Mouse (Mus musculus) MEL (cell line): ENCODE measurements around the gene Fndc3b. TPM values are rescaled to one million over a fixed set of nuclear protein-coding genes. Genes with fewer than 3 reads are reported as not detected.

Experiments
- DNase-seq: peaks from one replicate; pipeline ENCODE4 v3.0.0; 2011; ENCODE audit warnings: low read depth, low spot score
- H3K27ac ChIP-seq: 2 replicates; pipeline ENCODE4 v1.5.1; 2012; ENCODE audit warnings: low read depth, mild to moderate bottlenecking, control low read depth, low read length, moderate library complexity; ENCODE audit not compliant: control insufficient read depth
- H3K27me3 ChIP-seq, 2 experiments: fragments of 150-350 bp in 1 of 2; sonication (generic) in 1 of 2; 2 replicates each; pipeline ENCODE4 v1.6.1; 2012; ENCODE audit warnings: low read length in 2 of 2, mild to moderate bottlenecking in 2 of 2, improper control_type of control experiment in 1 of 2, moderate library complexity in 1 of 2; ENCODE audit not compliant: insufficient read depth in 2 of 2, control insufficient read depth in 1 of 2
- H3K36me3 ChIP-seq, 2 experiments: 2 replicates each; pipeline ENCODE4 v1.6.1; 2012 to 2014; ENCODE audit warnings: low read length in 2 of 2, improper control_type of control experiment in 1 of 2, inconsistent platforms in 1 of 2, mild to moderate bottlenecking in 1 of 2; ENCODE audit not compliant: insufficient read depth in 2 of 2, control insufficient read depth in 1 of 2
- H3K4me1 ChIP-seq, 2 experiments: fragments of 150-350 bp in 1 of 2; sonication (generic) in 1 of 2; 2 replicates each; pipeline ENCODE4 v1.6.1; 2012; ENCODE audit warnings: low read length in 2 of 2, improper control_type of control experiment in 1 of 2, mild to moderate bottlenecking in 1 of 2; ENCODE audit not compliant: insufficient read depth in 2 of 2, control insufficient read depth in 1 of 2
- H3K4me3 ChIP-seq, 2 experiments: fragments of 150-350 bp in 1 of 2; sonication (generic) in 1 of 2; 2 replicates each; pipeline ENCODE4 v1.5.1; 2012; ENCODE audit warnings: low read depth in 2 of 2, low read length in 2 of 2, mild to moderate bottlenecking in 2 of 2, moderate library complexity in 2 of 2, control low read depth in 1 of 2, improper control_type of control experiment in 1 of 2; ENCODE audit not compliant: control insufficient read depth in 1 of 2, insufficient read depth in 1 of 2
- H3K79me2 ChIP-seq: 2 replicates; pipeline ENCODE4 v1.6.1; 2012; ENCODE audit warnings: mild to moderate bottlenecking, low read length, moderate library complexity; ENCODE audit not compliant: control insufficient read depth, poor library complexity, insufficient read depth
- H3K9ac ChIP-seq: 2 replicates; pipeline ENCODE4 v1.6.1; 2012; ENCODE audit warnings: low read depth, mild to moderate bottlenecking, control low read depth, low read length, moderate library complexity; ENCODE audit not compliant: control insufficient read depth, poor library complexity, severe bottlenecking
- H3K9me3 ChIP-seq: fragments of 150-350 bp; sonication (generic); replicated peaks from 2 replicates; pipeline ENCODE4 v1.6.1; 2012; ENCODE audit warnings: mild to moderate bottlenecking, low read length, improper control_type of control experiment, moderate library complexity; ENCODE audit not compliant: insufficient read depth
- CHD1 ChIP-seq: IDR thresholded peaks from 2 replicates; pipeline ENCODE4 v1.6.1; 2012; ENCODE audit warnings: low read depth, mild to moderate bottlenecking, inconsistent platforms, low read length, improper control_type of control experiment
- CHD2 ChIP-seq: IDR thresholded peaks from 2 replicates; pipeline ENCODE4 v1.6.1; 2011; ENCODE audit warnings: low read length, improper control_type of control experiment
- EP300 ChIP-seq, 2 experiments: IDR thresholded peaks; 2 replicates each; pipeline ENCODE4 v1.6.1; 2011; ENCODE audit warnings: improper control_type of control experiment in 2 of 2, low read length in 2 of 2, low read depth in 1 of 2, mild to moderate bottlenecking in 1 of 2
- GABPA ChIP-seq: IDR thresholded peaks from 2 replicates; pipeline ENCODE4 v1.6.1; 2012; ENCODE audit warnings: low read depth, mild to moderate bottlenecking, inconsistent platforms, low read length, improper control_type of control experiment, moderate library complexity
- HCFC1 ChIP-seq: IDR thresholded peaks from 2 replicates; pipeline ENCODE4 v1.6.1; 2012; ENCODE audit warnings: low read depth, mild to moderate bottlenecking, inconsistent platforms, low read length, improper control_type of control experiment, moderate library complexity
- JUND ChIP-seq: IDR thresholded peaks from 2 replicates; pipeline ENCODE4 v1.6.1; 2011; ENCODE audit warnings: low read depth, mild to moderate bottlenecking, improper control_type of control experiment, low read length
- KAT2A ChIP-seq: conservative IDR thresholded peaks from 2 replicates; pipeline ENCODE4 v1.6.1; 2012; ENCODE audit warnings: low read depth, low read length, improper control_type of control experiment, inconsistent platforms
- MXI1 ChIP-seq: IDR thresholded peaks from 2 replicates; pipeline ENCODE4 v1.6.1; 2011; ENCODE audit warnings: mild to moderate bottlenecking, low read depth, low read length, improper control_type of control experiment
- NRF1 ChIP-seq: IDR thresholded peaks from 2 replicates; pipeline ENCODE4 v1.6.1; 2014; ENCODE audit warnings: low read depth, mild to moderate bottlenecking, inconsistent platforms, low read length, improper control_type of control experiment, moderate library complexity; ENCODE audit not compliant: poor library complexity, insufficient read depth, severe bottlenecking
- POLR2A ChIP-seq, 2 experiments: IDR thresholded peaks; 2 replicates each; pipeline ENCODE4 v1.6.1; 2011 to 2012; ENCODE audit warnings: low read length in 2 of 2, mild to moderate bottlenecking in 2 of 2, control low read depth in 1 of 2, improper control_type of control experiment in 1 of 2, low read depth in 1 of 2, moderate library complexity in 1 of 2; ENCODE audit not compliant: control insufficient read depth in 1 of 2, insufficient read depth in 1 of 2, poor library complexity in 1 of 2
- POLR2AphosphoS2 ChIP-seq: IDR thresholded peaks from 2 replicates; pipeline ENCODE4 v1.6.1; 2011; ENCODE audit warnings: low read length, improper control_type of control experiment
- POLR2AphosphoS5 ChIP-seq: IDR thresholded peaks from 2 replicates; pipeline ENCODE4 v1.6.1; 2012; ENCODE audit warnings: low read depth, borderline replicate concordance, mild to moderate bottlenecking, inconsistent platforms, low read length, moderate library complexity, mixed read lengths
- RAD21 ChIP-seq: IDR thresholded peaks from 2 replicates; pipeline ENCODE4 v1.6.1; 2011; ENCODE audit warnings: mild to moderate bottlenecking, low read depth, low read length, improper control_type of control experiment
- SIN3A ChIP-seq: IDR thresholded peaks from 2 replicates; pipeline ENCODE4 v1.6.1; 2012; ENCODE audit warnings: low read length, improper control_type of control experiment, inconsistent platforms
- SMC3 ChIP-seq: IDR thresholded peaks from 2 replicates; pipeline ENCODE4 v1.6.1; 2011; ENCODE audit warnings: low read depth, low read length, improper control_type of control experiment
- TAL1 ChIP-seq: IDR thresholded peaks from 2 replicates; pipeline ENCODE4 v1.6.1; 2012; ENCODE audit warnings: mild to moderate bottlenecking, inconsistent platforms, low read length, moderate library complexity, mixed read lengths
- TBP ChIP-seq: IDR thresholded peaks from 2 replicates; pipeline ENCODE4 v1.8.0; 2011; ENCODE audit warnings: low read depth, low read length, improper control_type of control experiment
- UBTF ChIP-seq: IDR thresholded peaks from 2 replicates; pipeline ENCODE4 v1.6.1; 2012; ENCODE audit warnings: low read depth, mild to moderate bottlenecking, inconsistent platforms, low read length, improper control_type of control experiment, moderate library complexity, borderline replicate concordance; ENCODE audit not compliant: insufficient read depth
- USF2 ChIP-seq, 2 experiments: IDR thresholded peaks; 2 replicates each; pipeline ENCODE4 v1.6.1; 2011 to 2012; ENCODE audit warnings: improper control_type of control experiment in 2 of 2, low read length in 2 of 2, borderline replicate concordance in 1 of 2, inconsistent platforms in 1 of 2, low read depth in 1 of 2, mild to moderate bottlenecking in 1 of 2; ENCODE audit not compliant: insufficient read depth in 1 of 2
- ZC3H11A ChIP-seq: IDR thresholded peaks from 2 replicates; pipeline ENCODE4 v1.6.1; 2012; ENCODE audit warnings: low read depth, mild to moderate bottlenecking, inconsistent platforms, low read length, improper control_type of control experiment
- ZKSCAN1 ChIP-seq: IDR thresholded peaks from 2 replicates; pipeline ENCODE4 v1.6.1; 2012; ENCODE audit warnings: low read depth, mild to moderate bottlenecking, inconsistent platforms, low read length, improper control_type of control experiment, moderate library complexity
- ZMIZ1 ChIP-seq: IDR thresholded peaks from 2 replicates; pipeline ENCODE4 v1.6.1; 2012; ENCODE audit warnings: low read depth, mild to moderate bottlenecking, inconsistent platforms, low read length, improper control_type of control experiment, moderate library complexity
- ZNF384 ChIP-seq: IDR thresholded peaks from 2 replicates; pipeline ENCODE4 v1.6.1; 2012; ENCODE audit warnings: low read depth, mild to moderate bottlenecking, inconsistent platforms, low read length, improper control_type of control experiment
- polyA plus RNA-seq, 2 experiments: library from polyadenylated mRNA; stranded (reverse) in 1 of 2; unstranded in 1 of 2; fragments of >175 nt in 1 of 2; fragments of >200 nt in 1 of 2; gene quantifications; 2 replicates each; pipeline versions ENCODE4 v1.2.1 to v1.2.4; 2012; ENCODE audit warnings: low replicate concordance in 2 of 2, low read depth in 1 of 2; ENCODE audit not compliant: insufficient read length in 2 of 2, insufficient read depth in 1 of 2, missing spikeins in 1 of 2
- total RNA-seq: library from RNA; depleted of rRNA; stranded (reverse); fragments of 300-350 nt; gene quantifications from 2 replicates; pipeline ENCODE4 v1.2.3, GENCODE M21; 2012

Gene Fndc3b
- total and polyA plus RNA-seq, 3 experiments: not detected

DNA sequence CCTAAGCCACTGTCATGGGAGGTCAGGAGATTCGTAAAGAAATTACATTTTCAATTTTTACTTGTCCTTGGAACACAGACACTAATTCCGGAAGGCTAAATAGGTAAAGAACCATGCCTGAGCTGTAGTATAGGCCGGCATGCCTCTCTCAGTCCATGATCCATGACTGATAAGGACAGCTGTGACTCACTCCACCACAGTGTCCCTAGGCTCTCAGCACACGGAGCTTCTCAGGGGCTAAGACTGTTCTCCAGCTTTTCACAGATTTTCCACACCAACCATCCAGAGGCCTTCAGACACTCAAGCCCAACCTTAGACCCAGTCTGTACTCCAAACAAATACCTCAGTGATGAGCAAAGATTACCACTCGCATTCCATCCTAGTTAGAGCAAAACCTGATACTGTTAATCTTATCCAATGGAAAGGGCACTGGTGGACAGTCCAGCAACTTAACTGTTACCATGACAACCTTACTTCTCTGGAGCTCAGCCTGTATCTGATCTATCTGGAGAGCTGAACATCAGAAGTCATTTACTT is 7.8 kb upstream of the Fndc3b start:
- H3K27ac ChIP-seq: no peak overlapping the region
- DNase-seq: no peak
- H3K79me2 ChIP-seq: no peaks in the 10 kb centered on the region
- TF ChIP-seq SMC3 (no peak), SIN3A (no peak), MXI1 (no peak), ZNF384 (no peak), GABPA (no peak), RAD21 (no peak), ZMIZ1 (no peak), UBTF (no peak), POLR2AphosphoS2 (no peak), TAL1 (no peak), POLR2AphosphoS5 (no peak), ZKSCAN1 (no peak), CHD1 (no peak), TBP (no peak), HCFC1 (no peak), JUND (no peak), EP300 (IDR thresholded peaks at IDR 0.05; ENCODE audit: low read depth in 1 of 2, low read length in 2 of 2) (no peak), KAT2A (no peak), USF2 (IDR thresholded peaks at IDR 0.05; ENCODE audit: borderline replicate concordance in 1 of 2, insufficient read depth in 1 of 2, low read depth in 1 of 2, low read length in 2 of 2) (no peak), CHD2 (no peak)
- no peaks in the 10 kb centered on the region for H3K4me1 ChIP-seq
- no peak overlapping the region for H3K4me3 ChIP-seq
- no peaks in the 10 kb centered on the region for H3K36me3 ChIP-seq
- no peak overlapping the region for H3K9ac ChIP-seq
- no peaks in the 10 kb centered on the region for H3K9me3 ChIP-seq
- H3K27me3 ChIP-seq: no peaks in the 10 kb centered on the region

DNA sequence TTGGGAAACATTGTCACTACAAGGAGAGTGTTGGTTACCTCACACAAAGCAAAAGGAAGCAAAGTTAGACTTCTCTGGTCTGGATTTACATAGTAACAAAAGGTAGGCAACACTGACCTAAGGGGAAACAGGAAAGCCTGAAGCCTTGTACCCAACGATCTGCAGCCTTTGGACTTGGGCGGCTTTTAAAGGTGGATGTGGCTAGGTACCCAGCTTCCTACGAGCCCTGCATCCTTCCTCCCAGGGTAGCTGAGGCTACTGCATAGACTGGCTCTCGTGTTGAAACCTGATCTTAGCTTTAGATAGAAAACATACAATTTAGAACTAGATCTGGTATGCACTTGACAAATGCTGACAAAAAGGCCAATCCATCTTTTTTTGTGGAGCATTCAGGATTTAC is 2.9 kb upstream of the Fndc3b start:
- Histone ChIP-seq H3K79me2 (no peaks in the 10 kb centered on the region), H3K36me3 (no peaks in the 10 kb centered on the region), H3K27me3 (no peaks in the 10 kb centered on the region), H3K4me1 (no peaks in the 10 kb centered on the region), H3K9me3 (no peaks in the 10 kb centered on the region), H3K4me3 (no peak overlapping the region), H3K27ac (no peak overlapping the region), H3K9ac (no peak overlapping the region)
- TF ChIP-seq POLR2AphosphoS5: no peak
- no peak for TF ChIP-seq EP300 (IDR thresholded peaks at IDR 0.05; ENCODE audit: low read depth in 1 of 2, low read length in 2 of 2)
- no peak for TF ChIP-seq POLR2A (IDR thresholded peaks at IDR 0.05; ENCODE audit: control insufficient read depth in 1 of 2, insufficient read depth in 1 of 2, low read depth in 1 of 2, low read length in 2 of 2, poor library complexity in 1 of 2)
- no peak for TF ChIP-seq HCFC1
- no peak for TF ChIP-seq ZKSCAN1
- no peak for TF ChIP-seq NRF1
- no peak for TF ChIP-seq ZC3H11A
- no peak for DNase-seq
